Mouse (Mus musculus): ENCODE measurements around the gene Bcorl1. TPM values are rescaled to one million over a fixed set of nuclear protein-coding genes. Genes with fewer than 3 reads are reported as not detected.
A peak's percentile ranks its signal among the peaks of the same experiment; 100 is the strongest.

Bcorl1 gene
- 3.1 and 3.4 TPM in 2 replicates for polyA plus RNA-seq (2012; rRNA removed)

DNA sequence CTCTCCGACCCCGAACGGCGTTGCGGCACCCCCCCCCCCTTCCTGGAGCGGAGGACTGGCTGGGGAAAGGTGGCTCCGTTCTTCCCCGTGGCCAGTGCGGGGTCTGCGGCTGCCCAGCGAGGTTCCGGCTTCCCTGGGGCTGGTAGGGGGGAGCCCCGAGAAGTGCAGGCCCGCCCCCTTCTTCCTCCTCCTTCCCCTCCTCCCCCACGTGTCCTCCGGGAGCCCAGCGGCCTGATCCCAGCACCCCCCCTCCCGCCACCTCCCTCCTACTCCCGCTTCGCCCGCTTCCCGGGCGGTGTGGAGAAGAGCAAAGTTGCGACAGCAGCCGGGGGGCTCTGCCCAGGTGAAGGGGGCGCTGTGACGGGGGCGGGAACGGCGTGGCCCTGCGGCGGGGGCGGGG, at the start of gene Bcorl1:
TSS of gene Bcorl1 (plus strand) at position 218 of the 400 bp plus-strand sequence.
- DNase-seq (ENCODE audit: low read depth in 1 of 2, low spot score in 2 of 2): peak in 1 of 2 experiments; percentile 41
- Histone ChIP-seq H3K27ac (ENCODE audit: insufficient read depth, low read length) (no peak within 1 kb of the TSS), H3K4me3 (ENCODE audit: extremely low read depth, insufficient read depth, insufficient read length) (peak within 1 kb of the TSS; percentile 63), H3K27me3 (ENCODE audit: control insufficient read depth, insufficient read depth, low read length) (peaks cover 5% of the 10 kb centered on the region; the same call in 1 of the 2 replicates), H3K4me1 (ENCODE audit: control insufficient read depth, insufficient read depth, insufficient read length) (no peaks in the 10 kb centered on the region; the same call in 1 of the 2 replicates), H3K36me3 (ENCODE audit: control insufficient read depth, insufficient read depth, low read length) (no peaks in the 10 kb centered on the region)
- WGBS: 15% methylated on average over 29 of the region's 33 CpGs
- TF ChIP-seq CTCF (IDR thresholded peaks at IDR 0.05; ENCODE audit: extremely low read depth, insufficient read depth, insufficient read length, insufficient replicate concordance) (no peak), POLR2A (IDR thresholded peaks at IDR 0.05; ENCODE audit: low read depth, low read length) (no peak)

- Histone ChIP-seq H3K27ac (ENCODE audit: insufficient read depth, low read length) (no peak overlapping the region), H3K27me3 (ENCODE audit: control insufficient read depth, insufficient read depth, low read length) (no peaks in the 10 kb centered on the region), H3K4me3 (ENCODE audit: extremely low read depth, insufficient read depth, insufficient read length) (no peak overlapping the region), H3K36me3 (ENCODE audit: control insufficient read depth, insufficient read depth, low read length) (no peaks in the 10 kb centered on the region), H3K4me1 (ENCODE audit: control insufficient read depth, insufficient read depth, insufficient read length) (no peaks in the 10 kb centered on the region)
- no peak for TF ChIP-seq POLR2A (IDR thresholded peaks at IDR 0.05; ENCODE audit: low read depth, low read length)
- TF ChIP-seq CTCF (IDR thresholded peaks at IDR 0.05; ENCODE audit: extremely low read depth, insufficient read depth, insufficient read length, insufficient replicate concordance): no peak
- 62% methylated on average over 3 of the region's 3 CpGs for WGBS
- no peak for DNase-seq (ENCODE audit: low read depth in 1 of 2, low spot score in 2 of 2)
Observed at GRCm38 (mm10) chrX:48291413-48291812, 49.7 kb upstream of the Bcorl1 start.

GRCm38 (mm10) chrX:48305356-48305755, 35.8 kb upstream of the Bcorl1 start:
- no peaks in the 10 kb centered on the region for H3K4me1 ChIP-seq (ENCODE audit: control insufficient read depth, insufficient read depth, insufficient read length)
- no peaks in the 10 kb centered on the region for H3K36me3 ChIP-seq (ENCODE audit: control insufficient read depth, insufficient read depth, low read length)
- H3K4me3 ChIP-seq (ENCODE audit: extremely low read depth, insufficient read depth, insufficient read length): no peak overlapping the region
- H3K27me3 ChIP-seq (ENCODE audit: control insufficient read depth, insufficient read depth, low read length): no peaks in the 10 kb centered on the region
- TF ChIP-seq POLR2A (IDR thresholded peaks at IDR 0.05; ENCODE audit: low read depth, low read length) (no peak), CTCF (IDR thresholded peaks at IDR 0.05; ENCODE audit: extremely low read depth, insufficient read depth, insufficient read length, insufficient replicate concordance) (no peak)
- WGBS: 88% methylated on average over 4 of the region's 4 CpGs
- no peak overlapping the region for H3K27ac ChIP-seq (ENCODE audit: insufficient read depth, low read length)
- no peak for DNase-seq (ENCODE audit: low read depth in 1 of 2, low spot score in 2 of 2)

GRCm38 (mm10) chrX:48310706-48311517, 30.2 kb upstream of the Bcorl1 start:
- H3K27me3 ChIP-seq (ENCODE audit: control insufficient read depth, insufficient read depth, low read length): no peaks in the 10 kb centered on the region
- 52% methylated on average over 26 of the region's 26 CpGs for WGBS
- H3K4me1 ChIP-seq (ENCODE audit: control insufficient read depth, insufficient read depth, insufficient read length): no peaks in the 10 kb centered on the region; the same call in 1 of the 2 replicates
- H3K4me3 ChIP-seq (ENCODE audit: extremely low read depth, insufficient read depth, insufficient read length): no peak overlapping the region
- TF ChIP-seq CTCF (IDR thresholded peaks at IDR 0.05; ENCODE audit: extremely low read depth, insufficient read depth, insufficient read length, insufficient replicate concordance) (no peak), POLR2A (IDR thresholded peaks at IDR 0.05; ENCODE audit: low read depth, low read length) (no peak)
- H3K36me3 ChIP-seq (ENCODE audit: control insufficient read depth, insufficient read depth, low read length): no peaks in the 10 kb centered on the region
- no peak overlapping the region for H3K27ac ChIP-seq (ENCODE audit: insufficient read depth, low read length)
- DNase-seq (ENCODE audit: low read depth in 1 of 2, low spot score in 2 of 2): no peak

DNA sequence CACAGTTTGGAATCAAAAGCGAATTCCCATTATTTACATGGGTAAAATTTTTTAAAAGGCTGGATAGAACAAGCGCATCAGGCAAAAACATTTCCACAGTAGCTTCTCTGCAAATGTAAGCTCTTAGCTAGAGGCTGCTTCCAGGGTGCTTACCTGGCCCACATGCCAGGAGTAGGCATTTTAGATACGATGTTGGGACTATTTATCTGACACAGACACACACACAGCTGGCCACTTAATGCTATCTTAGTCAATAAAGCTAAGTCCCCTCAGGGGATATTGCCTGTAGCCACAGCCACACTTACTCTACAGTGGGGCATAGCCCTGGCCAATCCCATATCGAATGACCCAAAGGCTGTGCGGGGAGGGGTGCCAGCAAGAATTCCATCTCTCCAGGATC, 29.4 kb upstream of the Bcorl1 start:
- Histone ChIP-seq H3K4me3 (ENCODE audit: extremely low read depth, insufficient read depth, insufficient read length) (no peak overlapping the region), H3K27ac (ENCODE audit: insufficient read depth, low read length) (no peak overlapping the region), H3K36me3 (ENCODE audit: control insufficient read depth, insufficient read depth, low read length) (no peaks in the 10 kb centered on the region), H3K4me1 (ENCODE audit: control insufficient read depth, insufficient read depth, insufficient read length) (no peaks in the 10 kb centered on the region; the same call in 1 of the 2 replicates), H3K27me3 (ENCODE audit: control insufficient read depth, insufficient read depth, low read length) (no peaks in the 10 kb centered on the region)
- TF ChIP-seq POLR2A (IDR thresholded peaks at IDR 0.05; ENCODE audit: low read depth, low read length) (no peak), CTCF (IDR thresholded peaks at IDR 0.05; ENCODE audit: extremely low read depth, insufficient read depth, insufficient read length, insufficient replicate concordance) (no peak)
- 83% methylated on average over 5 of the region's 5 CpGs for WGBS
- DNase-seq (ENCODE audit: low read depth in 1 of 2, low spot score in 2 of 2): no peak

DNA sequence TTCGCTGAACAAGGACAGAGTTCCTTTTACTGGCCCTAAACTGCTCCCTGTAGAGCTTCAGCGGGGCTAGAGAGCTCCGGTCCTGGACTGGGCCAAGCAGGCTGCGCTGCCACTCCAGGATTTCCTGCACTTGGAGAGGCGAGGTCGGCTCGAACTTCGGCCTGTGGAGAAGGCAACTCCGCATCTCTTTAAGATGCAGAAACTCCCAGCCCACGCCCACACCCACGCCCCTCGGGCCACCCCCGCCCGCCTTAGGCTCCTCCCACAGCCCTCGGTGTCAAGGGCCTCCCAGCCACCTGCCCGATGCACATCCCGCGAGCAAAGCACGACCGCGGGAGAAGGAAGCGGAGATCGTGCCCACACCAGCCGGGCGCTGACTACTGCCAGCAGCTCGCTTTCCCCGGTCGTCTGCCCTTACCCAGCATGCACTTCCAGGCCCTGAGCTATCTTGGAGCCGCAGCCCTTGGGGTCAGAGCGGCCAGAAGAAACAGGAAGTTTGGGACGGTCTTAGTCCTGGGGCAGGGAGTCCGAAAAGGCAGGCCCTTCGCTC, 26.6 kb upstream of the Bcorl1 start:
- TF ChIP-seq POLR2A (IDR thresholded peaks at IDR 0.05; ENCODE audit: low read depth, low read length) (peak; percentile 38), CTCF (IDR thresholded peaks at IDR 0.05; ENCODE audit: extremely low read depth, insufficient read depth, insufficient read length, insufficient replicate concordance) (no peak)
- DNase-seq (ENCODE audit: low read depth in 1 of 2, low spot score in 2 of 2): peak; percentile 52 to 80
- Histone ChIP-seq H3K27me3 (ENCODE audit: control insufficient read depth, insufficient read depth, low read length) (no peaks in the 10 kb centered on the region), H3K4me1 (ENCODE audit: control insufficient read depth, insufficient read depth, insufficient read length) (no peaks in the 10 kb centered on the region; the same call in 1 of the 2 replicates), H3K4me3 (ENCODE audit: extremely low read depth, insufficient read depth, insufficient read length) (peak overlapping the region; percentile 71), H3K36me3 (ENCODE audit: control insufficient read depth, insufficient read depth, low read length) (no peaks in the 10 kb centered on the region), H3K27ac (ENCODE audit: insufficient read depth, low read length) (peak overlapping the region; percentile 82)
- 28% methylated on average over 33 of the region's 33 CpGs for WGBS
